Mouse (Mus musculus): ENCODE results near the gene Aifm1. TPM values are rescaled to one million over a fixed set of nuclear protein-coding genes. Genes with fewer than 3 reads are reported as not detected.
A peak's percentile ranks its signal among the peaks of the same experiment; 100 is the strongest.

Gene Aifm1
- polyA plus RNA-seq, 1 experiment, result 16.2 TPM

DNA sequence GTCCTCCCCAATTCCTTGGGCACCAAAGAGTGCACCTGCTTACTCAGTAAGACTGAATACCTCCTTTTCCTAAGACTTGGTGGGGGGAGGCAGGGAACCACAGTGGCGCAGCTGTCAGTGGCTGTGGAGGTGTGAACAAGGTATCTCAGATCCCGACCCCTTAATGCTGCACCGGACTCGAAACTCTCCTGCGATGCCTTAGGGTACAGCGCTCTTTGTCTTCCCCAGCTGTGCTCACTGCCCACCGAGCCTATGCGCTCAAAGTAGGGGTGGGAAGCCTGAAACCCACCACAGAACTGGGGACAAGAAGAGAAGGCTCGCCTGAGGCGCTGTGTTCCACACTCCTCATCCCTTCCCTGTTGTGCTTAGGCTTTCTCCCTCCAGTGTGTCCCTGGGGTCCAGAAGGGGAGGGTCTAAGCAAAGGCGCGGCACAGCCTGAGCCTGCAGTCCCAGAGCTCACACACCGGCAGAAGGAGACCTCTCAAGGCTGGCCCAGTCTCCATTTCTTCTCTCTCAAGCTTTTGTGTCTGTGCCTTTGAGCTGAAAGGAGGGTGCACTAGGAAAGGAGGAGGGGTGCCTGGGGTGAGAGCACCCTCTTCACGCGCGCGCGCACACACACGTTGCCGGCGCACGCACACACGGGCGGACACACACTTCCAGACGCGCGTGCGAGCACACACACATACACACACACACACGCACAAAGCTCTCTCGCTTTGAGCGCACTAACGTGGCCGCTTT lies 5.6 kb upstream of the Aifm1 start, which contains the start of gene Rab33a:
Gene Rab33a, plus strand, starts transcription at position 478 of the 741 bp plus-strand sequence.
- H3K4me1 ChIP-seq (ENCODE audit: control insufficient read depth, insufficient read depth, low read length), result no peaks in the 10 kb centered on the region; the same call in 1 of the 2 replicates
- H3K27ac ChIP-seq (ENCODE audit: control insufficient read depth, insufficient read depth, low read depth, low read length, poor library complexity), result no peak within 1 kb of the TSS; the same call in 1 of the 2 replicates
- WGBS, result 20% methylated on average over 33 of the region's 33 CpGs
- TF ChIP-seq POLR2A (IDR thresholded peaks at IDR 0.05; ENCODE audit: borderline replicate concordance, control insufficient read depth, low read depth, low read length) (no peak), CTCF (IDR thresholded peaks at IDR 0.05; ENCODE audit: control insufficient read depth, insufficient read depth, low read length) (no peak)
- peak within 1 kb of the TSS; percentile 39 for H3K4me3 ChIP-seq (replicated peaks; ENCODE audit: control insufficient read depth, low read depth, low read length)

GRCm38 (mm10) chrX:48518211-48518807 lies 4.9 kb upstream of the Aifm1 start:
- no peaks in the 10 kb centered on the region; the same call in 1 of the 2 replicates for H3K4me1 ChIP-seq (ENCODE audit: control insufficient read depth, insufficient read depth, low read length)
- 22% methylated on average over 15 of the region's 15 CpGs for WGBS
- TF ChIP-seq POLR2A (IDR thresholded peaks at IDR 0.05; ENCODE audit: borderline replicate concordance, control insufficient read depth, low read depth, low read length) (no peak), CTCF (IDR thresholded peaks at IDR 0.05; ENCODE audit: control insufficient read depth, insufficient read depth, low read length) (no peak)
- peak overlapping the region; percentile 39 for H3K4me3 ChIP-seq (replicated peaks; ENCODE audit: control insufficient read depth, low read depth, low read length)
- H3K27ac ChIP-seq (ENCODE audit: control insufficient read depth, insufficient read depth, low read depth, low read length, poor library complexity), result no peak overlapping the region; the same call in 1 of the 2 replicates

GRCm38 (mm10) chrX:48513824-48514223 lies 461 bp upstream of the Aifm1 start:
- Histone ChIP-seq H3K4me3 (replicated peaks; ENCODE audit: control insufficient read depth, low read depth, low read length) (peak overlapping the region; percentile 74), H3K27ac (ENCODE audit: control insufficient read depth, insufficient read depth, low read depth, low read length, poor library complexity) (peak overlapping the region; percentile 27; the same call in 1 of the 2 replicates), H3K4me1 (ENCODE audit: control insufficient read depth, insufficient read depth, low read length) (no peaks in the 10 kb centered on the region; the same call in 1 of the 2 replicates)
- WGBS, result 13% methylated on average over 13 of the region's 13 CpGs
- TF ChIP-seq CTCF (IDR thresholded peaks at IDR 0.05; ENCODE audit: control insufficient read depth, insufficient read depth, low read length) (no peak), POLR2A (IDR thresholded peaks at IDR 0.05; ENCODE audit: borderline replicate concordance, control insufficient read depth, low read depth, low read length) (no peak)

DNA sequence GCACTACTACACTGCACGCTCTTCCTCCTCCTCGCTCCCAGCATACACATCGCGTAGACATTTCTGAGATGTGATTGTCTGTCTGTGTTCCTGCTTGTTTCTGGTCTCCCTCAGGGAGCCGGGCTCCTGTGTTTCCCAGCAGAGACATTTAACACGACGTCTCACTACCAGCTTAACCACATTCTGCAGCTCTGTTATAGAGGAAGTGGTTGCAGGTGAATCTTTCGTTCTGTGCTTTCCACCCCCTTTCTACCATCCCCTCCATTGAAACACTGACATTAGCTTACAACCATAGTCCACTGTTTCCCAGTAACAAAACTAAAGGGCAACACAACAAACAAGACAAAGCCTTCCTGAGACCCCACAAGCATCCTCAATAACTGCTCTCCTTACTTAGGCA lies 19.6 kb downstream of the Aifm1 start:
- Histone ChIP-seq H3K4me1 (ENCODE audit: control insufficient read depth, insufficient read depth, low read length) (no peaks in the 10 kb centered on the region), H3K27ac (ENCODE audit: control insufficient read depth, insufficient read depth, low read depth, low read length, poor library complexity) (no peak overlapping the region), H3K4me3 (replicated peaks; ENCODE audit: control insufficient read depth, low read depth, low read length) (no peak overlapping the region)
- TF ChIP-seq POLR2A (IDR thresholded peaks at IDR 0.05; ENCODE audit: borderline replicate concordance, control insufficient read depth, low read depth, low read length) (no peak), CTCF (IDR thresholded peaks at IDR 0.05; ENCODE audit: control insufficient read depth, insufficient read depth, low read length) (no peak)
- 62% methylated on average over 8 of the region's 8 CpGs for WGBS

GRCm38 (mm10) chrX:48481687-48482086 lies 31.7 kb downstream of the Aifm1 start:
- no peaks in the 10 kb centered on the region for H3K4me1 ChIP-seq (ENCODE audit: control insufficient read depth, insufficient read depth, low read length)
- no peak overlapping the region for H3K27ac ChIP-seq (ENCODE audit: control insufficient read depth, insufficient read depth, low read depth, low read length, poor library complexity)
- no peak overlapping the region for H3K4me3 ChIP-seq (replicated peaks; ENCODE audit: control insufficient read depth, low read depth, low read length)
- 81% methylated on average over 7 of the region's 7 CpGs for WGBS
- TF ChIP-seq CTCF (IDR thresholded peaks at IDR 0.05; ENCODE audit: control insufficient read depth, insufficient read depth, low read length) (no peak), POLR2A (IDR thresholded peaks at IDR 0.05; ENCODE audit: borderline replicate concordance, control insufficient read depth, low read depth, low read length) (no peak)

DNA sequence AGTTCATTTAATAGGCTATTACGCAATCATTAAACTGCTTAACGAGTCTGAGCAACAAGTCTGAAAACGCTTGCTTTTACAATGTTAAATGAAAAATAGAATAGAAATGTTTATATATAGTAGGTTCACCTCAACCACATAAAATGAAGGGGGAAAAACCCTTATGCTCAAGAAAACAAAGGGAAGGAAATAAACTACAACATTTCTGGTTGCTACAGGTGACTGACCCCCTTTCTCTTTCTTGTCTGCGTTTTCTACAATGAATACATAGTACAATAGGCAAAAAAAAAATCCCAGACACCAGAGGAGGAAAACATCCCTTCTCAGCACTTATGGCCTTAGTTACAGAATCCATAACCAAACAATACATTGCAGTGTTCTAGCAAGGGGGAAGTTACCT lies 32.3 kb downstream of the Aifm1 start:
- no peak overlapping the region for H3K27ac ChIP-seq (ENCODE audit: control insufficient read depth, insufficient read depth, low read depth, low read length, poor library complexity)
- WGBS, result 54% methylated on average over 4 of the region's 4 CpGs
- no peak overlapping the region for H3K4me3 ChIP-seq (replicated peaks; ENCODE audit: control insufficient read depth, low read depth, low read length)
- H3K4me1 ChIP-seq (ENCODE audit: control insufficient read depth, insufficient read depth, low read length), result no peaks in the 10 kb centered on the region
- TF ChIP-seq CTCF (IDR thresholded peaks at IDR 0.05; ENCODE audit: control insufficient read depth, insufficient read depth, low read length) (no peak), POLR2A (IDR thresholded peaks at IDR 0.05; ENCODE audit: borderline replicate concordance, control insufficient read depth, low read depth, low read length) (no peak)

DNA sequence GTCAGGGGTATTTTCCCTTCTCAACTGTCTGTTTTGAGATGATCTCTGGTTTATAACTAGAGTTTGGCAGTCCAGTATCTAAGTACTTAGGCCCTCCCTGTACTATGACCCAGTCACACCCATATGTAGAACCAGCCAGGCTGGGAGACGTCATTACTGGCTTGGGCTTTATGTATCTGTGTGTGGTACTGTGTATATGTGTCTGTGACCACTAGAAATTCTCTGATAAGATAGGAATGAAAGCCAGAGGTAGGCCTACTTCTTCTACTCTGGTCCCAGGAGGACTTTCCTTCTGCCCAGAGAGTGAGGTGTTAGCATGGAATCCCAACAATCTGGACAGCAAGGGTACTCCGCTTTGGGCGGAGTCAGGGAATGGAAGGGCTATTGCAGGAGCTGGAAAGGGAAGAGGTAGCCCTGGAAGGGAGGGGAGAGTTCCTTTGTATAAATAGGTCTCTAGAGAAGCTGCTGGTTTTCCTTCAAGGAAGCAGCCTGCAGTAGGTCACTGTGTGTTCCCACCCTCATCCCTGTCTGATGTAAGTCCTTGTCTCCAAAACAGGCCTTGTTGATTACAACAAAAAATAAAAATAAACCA lies 45.9 kb downstream of the Aifm1 start:
- Histone ChIP-seq H3K27ac (ENCODE audit: control insufficient read depth, insufficient read depth, low read depth, low read length, poor library complexity) (no peak overlapping the region), H3K4me3 (replicated peaks; ENCODE audit: control insufficient read depth, low read depth, low read length) (no peak overlapping the region), H3K4me1 (ENCODE audit: control insufficient read depth, insufficient read depth, low read length) (no peaks in the 10 kb centered on the region)
- WGBS, result 79% methylated on average over 3 of the region's 3 CpGs
- no peak for TF ChIP-seq POLR2A (IDR thresholded peaks at IDR 0.05; ENCODE audit: borderline replicate concordance, control insufficient read depth, low read depth, low read length)
- no peak for TF ChIP-seq CTCF (IDR thresholded peaks at IDR 0.05; ENCODE audit: control insufficient read depth, insufficient read depth, low read length)

DNA sequence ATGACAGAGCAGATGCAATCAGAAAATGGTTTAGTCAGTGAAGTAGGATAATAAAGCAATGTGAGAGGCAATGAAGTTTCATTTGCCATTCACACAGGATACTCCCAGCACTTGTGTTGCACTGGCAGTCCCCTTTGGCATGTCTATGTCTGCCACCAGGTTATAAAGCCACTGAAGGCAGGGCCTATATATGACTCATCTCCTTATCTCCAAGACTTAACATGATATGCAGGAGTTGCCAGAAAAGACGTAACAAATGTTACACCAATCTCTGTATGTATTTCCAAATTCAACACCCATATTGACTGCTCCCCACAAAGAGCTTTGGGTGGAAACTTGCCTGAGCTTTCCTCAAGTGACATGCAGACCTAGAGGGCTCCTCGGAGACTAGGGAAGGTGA lies 47.2 kb downstream of the Aifm1 start:
- TF ChIP-seq CTCF (IDR thresholded peaks at IDR 0.05; ENCODE audit: control insufficient read depth, insufficient read depth, low read length) (no peak), POLR2A (IDR thresholded peaks at IDR 0.05; ENCODE audit: borderline replicate concordance, control insufficient read depth, low read depth, low read length) (no peak)
- Histone ChIP-seq H3K4me3 (replicated peaks; ENCODE audit: control insufficient read depth, low read depth, low read length) (no peak overlapping the region), H3K4me1 (ENCODE audit: control insufficient read depth, insufficient read depth, low read length) (no peaks in the 10 kb centered on the region; the same call in 1 of the 2 replicates), H3K27ac (ENCODE audit: control insufficient read depth, insufficient read depth, low read depth, low read length, poor library complexity) (no peak overlapping the region)
- WGBS, result 52% methylated on average over 2 of the region's 2 CpGs
